ENCODE assay signal across 26 mouse cellular contexts in the genomic region with DNA sequence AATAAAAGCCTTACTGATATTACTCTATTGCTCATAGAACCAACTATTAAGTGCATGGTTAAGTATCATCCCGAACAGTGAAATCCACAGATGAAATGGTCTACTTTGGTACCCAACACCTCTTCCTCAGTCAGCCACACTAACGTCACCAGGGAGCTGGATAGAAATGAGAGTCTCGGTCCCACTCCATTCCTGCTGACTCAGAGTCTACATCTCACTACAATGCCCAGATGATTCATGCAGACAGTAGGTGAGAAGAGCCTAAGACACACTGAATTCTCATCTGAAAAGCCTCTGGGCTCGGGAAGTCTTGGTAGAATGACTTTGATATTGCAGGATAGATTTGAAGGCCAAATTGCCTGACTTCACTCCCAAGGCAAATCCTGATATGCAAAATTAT.
"Had no signal": no experiment of that assay in that cellular context is flagged by ENCODE, and none has a peak within 500 bp of the region (broad histone marks: within the 10 kb centered on the region; RNA-seq: fewer than 3 reads in every experiment).

No protein-coding gene starts in this region.

- DNase-seq: gastrocnemius, adult 2 months; gastrocnemius, postnatal 10 days; gastrocnemius, postnatal 25 days; heart, adult 18-20 months; heart, postnatal 10 days; heart, postnatal 4 days; kidney, adult 18-20 months; kidney, adult 8-10 months; kidney, postnatal 10 days; kidney, postnatal 25 days; kidney, postnatal 4 days; liver; liver, embryonic 13.5 days had no signal

- H3K27ac ChIP-seq: gastrocnemius, adult 2 months; heart, embryonic 10.5 days; hindbrain, embryonic 10.5 days; hindbrain, embryonic 12.5 days; hindbrain, embryonic 14.5 days; intestine, embryonic 15.5 days; layer of hippocampus, adult 2 months; left cerebral cortex, adult 2 months; limb, embryonic 10.5 days; limb, embryonic 12.5 days; liver, embryonic 13.5 days had no signal

- H3K36me3 ChIP-seq: heart, embryonic 10.5 days; heart, embryonic 12.5 days; hindbrain, embryonic 10.5 days; hindbrain, embryonic 12.5 days; intestine, embryonic 15.5 days; limb, embryonic 10.5 days; limb, embryonic 12.5 days; liver, embryonic 13.5 days had no signal

- H3K4me1 ChIP-seq: hindbrain, embryonic 12.5 days; intestine, embryonic 15.5 days; limb, embryonic 10.5 days; limb, embryonic 12.5 days; liver, embryonic 13.5 days had no signal

- H3K27me3 ChIP-seq: heart, embryonic 12.5 days; hindbrain, embryonic 12.5 days; intestine, embryonic 15.5 days; limb, embryonic 12.5 days; liver, embryonic 13.5 days had no signal

- H3K4me3 ChIP-seq: gastrocnemius, adult 2 months; heart, embryonic 10.5 days; heart, embryonic 12.5 days; hindbrain, embryonic 10.5 days; hindbrain, embryonic 12.5 days; intestine, embryonic 15.5 days; layer of hippocampus, adult 2 months; left cerebral cortex, adult 2 months; limb, embryonic 10.5 days; limb, embryonic 12.5 days; liver, embryonic 13.5 days had no signal

- ATAC-seq: hindbrain, embryonic 16.5 days; inflammation-experienced regulatory T-cells, adult 6 months; intestine, embryonic 15.5 days; intestine, postnatal 0 days had no signal
